Mouse (Mus musculus) gonadal fat pad, adult 2 months (tissue): Measurements from ENCODE around the gene Maff. TPM values are rescaled to one million over a fixed set of nuclear protein-coding genes. Genes with fewer than 3 reads are reported as not detected.

Experiments
- DNase-seq: peaks from one replicate; pipeline ENCODE4 v3.0.0-alpha.2; 2012; ENCODE audit warnings: low read depth
- polyA plus RNA-seq: library from polyadenylated mRNA; depleted of rRNA; stranded (reverse); fragments of >200 nt; gene quantifications from 2 replicates; pipeline ENCODE4 v1.2.3, GENCODE M21; 2012

Gene Maff
- polyA plus RNA-seq, 1 experiment, result 3.7 TPM

- no peak for DNase-seq
Observed at GRCm38 (mm10) chr15:79329979-79330363, 16.4 kb upstream of the Maff start.

DNA sequence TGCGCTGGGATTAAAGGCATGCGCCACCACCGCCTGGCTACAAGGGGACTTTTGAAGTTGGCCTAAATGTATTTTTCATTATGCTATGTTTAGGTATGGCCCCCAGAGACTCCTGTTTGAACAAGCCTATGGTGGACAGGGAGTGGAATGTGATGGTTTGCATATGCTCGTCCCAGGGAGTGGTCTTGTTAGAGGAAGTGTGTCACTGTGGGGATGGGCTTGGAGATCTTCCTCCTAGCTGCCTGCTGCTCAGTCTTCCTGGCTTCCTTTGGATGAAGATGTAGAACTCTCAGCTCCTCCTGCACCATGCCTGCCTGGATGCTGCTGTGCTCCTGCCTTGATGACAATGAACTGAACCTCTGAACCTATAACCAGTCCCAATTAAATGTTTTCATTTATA lies 15.9 kb upstream of the Maff start:
- no peak for DNase-seq

DNA sequence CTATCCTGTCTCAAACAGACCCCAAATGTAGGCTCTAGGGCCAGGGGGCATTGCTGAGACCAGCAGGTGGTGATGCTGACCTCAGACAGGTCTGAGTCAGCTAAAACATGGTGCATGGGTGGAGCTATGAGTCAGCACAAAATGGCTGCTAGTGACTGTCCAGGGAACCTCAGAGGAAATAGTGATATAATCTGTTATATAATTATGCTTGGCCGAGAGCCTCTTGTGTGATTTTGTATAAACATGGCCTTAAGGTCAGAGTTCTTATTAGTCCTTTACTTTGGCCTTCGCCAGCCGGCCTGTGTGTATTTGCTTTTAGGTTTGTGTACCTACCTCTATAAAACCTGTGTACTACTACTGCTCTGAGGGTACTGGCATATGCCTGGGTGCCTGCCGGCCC lies 13.0 kb upstream of the Maff start:
- no peak for DNase-seq

- no peak for DNase-seq
Observed at GRCm38 (mm10) chr15:79335061-79335655, 11.3 kb upstream of the Maff start.

- no peak for DNase-seq
Observed at GRCm38 (mm10) chr15:79338978-79339377, 7.4 kb upstream of the Maff start.

DNA sequence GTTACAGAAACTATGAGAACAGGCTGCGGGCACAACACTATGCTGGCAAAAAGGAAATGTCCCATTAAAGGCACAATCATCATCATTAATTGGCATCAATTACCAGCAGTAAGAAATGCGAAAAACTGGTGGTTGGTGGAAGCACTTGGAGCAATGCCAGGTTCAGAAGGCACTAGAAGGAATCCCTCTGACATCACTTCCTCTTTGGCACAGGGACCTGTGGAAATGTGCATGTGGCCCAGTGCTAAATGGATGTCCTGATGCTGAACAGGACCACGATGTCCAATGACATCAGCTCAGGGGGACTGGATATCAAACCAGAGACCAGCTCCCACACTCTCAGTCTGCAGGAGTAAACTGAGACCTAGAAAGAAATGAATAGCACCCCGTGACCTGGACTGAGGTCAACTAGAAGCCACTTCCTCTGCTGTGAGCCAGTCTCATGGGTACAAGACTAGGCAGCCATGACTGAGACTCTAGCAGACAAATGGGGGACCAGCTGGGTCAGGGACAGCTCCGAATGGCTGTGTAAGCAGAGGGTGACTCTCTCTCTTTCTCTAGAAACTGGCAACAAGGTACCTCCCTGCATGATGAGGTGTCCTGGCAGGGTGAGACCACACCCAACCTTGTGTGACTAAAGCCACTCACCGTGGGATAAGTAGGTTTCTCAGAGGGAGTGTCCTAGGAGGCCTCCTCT lies 3.6 kb upstream of the Maff start:
- DNase-seq, result no peak

DNA sequence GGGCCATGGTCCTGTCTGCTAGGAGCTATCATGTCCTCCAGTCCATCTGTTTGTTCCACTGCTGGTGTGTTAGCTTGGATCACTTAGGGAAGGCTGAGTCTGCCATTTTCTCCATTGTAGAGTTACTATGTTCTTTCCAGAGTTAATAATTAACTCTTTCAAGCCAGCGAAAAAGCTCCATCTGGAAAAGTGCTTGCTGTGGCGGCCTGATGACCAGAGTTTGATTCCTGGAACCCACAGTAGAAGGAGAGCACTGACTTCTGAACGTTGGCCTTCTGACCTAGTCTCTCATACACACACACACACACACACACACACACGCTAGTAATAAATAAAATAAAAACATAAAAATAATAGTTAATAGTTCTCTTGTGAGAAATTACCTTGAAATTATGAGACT lies 1.8 kb upstream of the Maff start:
- DNase-seq, result no peak

GRCm38 (mm10) chr15:79347165-79347844 lies 884 bp downstream of the Maff start:
- DNase-seq, result no peak

GRCm38 (mm10) chr15:79347845-79348506 lies 1.6 kb downstream of the Maff start:
- no peak for DNase-seq

DNA sequence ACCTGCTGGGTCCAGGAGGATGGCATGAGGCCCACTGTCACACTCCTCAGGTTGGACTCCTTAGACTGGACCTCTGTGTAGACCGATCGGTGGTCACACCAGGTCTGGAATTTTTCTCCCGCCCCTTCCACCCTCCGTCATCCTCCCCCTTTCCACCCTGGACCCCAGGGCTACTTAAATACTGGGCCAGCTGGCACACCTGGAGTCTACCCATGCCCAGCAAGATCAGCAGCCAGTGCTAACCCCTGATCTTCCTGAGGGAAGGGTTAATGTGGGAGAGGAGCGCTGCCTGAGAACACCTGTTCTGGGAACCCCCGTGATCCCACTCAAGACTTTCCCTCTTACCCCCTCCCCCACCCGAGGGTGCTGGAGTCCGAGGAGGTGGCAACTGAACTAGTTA lies 2.2 kb downstream of the Maff start:
- DNase-seq, result no peak

- DNase-seq, result no peak
Observed at GRCm38 (mm10) chr15:79350866-79351265, 4.4 kb downstream of the Maff start.

- no peak for DNase-seq
Observed at GRCm38 (mm10) chr15:79351331-79351767, 4.9 kb downstream of the Maff start.

DNA sequence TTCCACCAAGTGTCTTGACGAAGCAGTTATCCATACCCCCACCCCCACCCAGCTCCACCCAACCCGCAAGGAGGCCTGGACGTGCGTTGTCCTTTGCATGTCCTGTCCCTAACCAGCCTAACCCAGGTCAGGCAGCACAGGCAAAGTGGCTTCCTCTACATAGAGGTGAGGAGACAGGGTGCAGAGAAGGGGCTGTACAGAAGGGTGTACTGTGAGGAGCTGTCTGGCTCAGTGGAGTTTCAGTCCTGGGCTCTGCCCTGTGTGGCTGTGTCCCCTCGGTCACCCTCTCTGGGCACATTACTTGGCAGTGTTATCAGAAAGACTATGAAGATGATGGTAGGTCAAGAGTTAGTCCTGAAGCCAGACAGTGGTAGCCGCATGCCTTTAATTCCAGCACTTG lies 6.1 kb downstream of the Maff start:
- no peak for DNase-seq

DNA sequence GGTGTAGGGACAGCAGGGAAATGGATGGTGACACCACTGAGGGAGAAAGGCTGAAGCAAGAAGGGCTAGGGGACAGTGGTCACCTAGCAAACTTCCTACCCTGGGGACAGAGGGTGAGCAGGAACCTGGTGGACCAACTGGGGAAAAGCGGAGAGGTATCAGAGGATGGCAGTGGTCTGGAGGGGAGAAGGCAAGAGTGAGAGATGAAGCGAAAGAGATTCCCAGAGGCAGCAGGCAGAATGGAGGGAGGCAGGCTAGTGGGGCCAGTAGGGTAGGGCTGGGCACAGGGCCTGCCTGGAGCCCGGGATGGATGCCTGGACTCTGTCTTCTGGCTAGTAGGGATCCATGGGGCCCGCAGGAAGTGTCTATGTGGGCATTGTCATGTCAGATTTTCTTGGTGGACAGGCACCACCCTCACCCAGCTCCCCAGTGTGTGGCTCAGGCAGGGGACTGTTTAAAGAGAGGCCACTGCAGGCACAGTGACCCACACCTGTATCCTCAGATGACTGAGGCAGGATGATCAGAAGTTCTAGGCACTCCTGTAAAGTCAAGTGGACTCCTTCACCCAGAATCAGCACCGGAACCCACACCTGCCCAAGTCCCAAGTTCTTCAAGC lies 7.4 kb downstream of the Maff start:
- DNase-seq, result no peak

- no peak for DNase-seq
Observed at GRCm38 (mm10) chr15:79354619-79355018, 8.2 kb downstream of the Maff start.

- no peak for DNase-seq
Observed at GRCm38 (mm10) chr15:79356481-79356880, 10.1 kb downstream of the Maff start.

- DNase-seq, result no peak
Observed at GRCm38 (mm10) chr15:79357036-79357911, 10.9 kb downstream of the Maff start.

- DNase-seq, result no peak
Observed at GRCm38 (mm10) chr15:79357974-79358690, 11.7 kb downstream of the Maff start.

DNA sequence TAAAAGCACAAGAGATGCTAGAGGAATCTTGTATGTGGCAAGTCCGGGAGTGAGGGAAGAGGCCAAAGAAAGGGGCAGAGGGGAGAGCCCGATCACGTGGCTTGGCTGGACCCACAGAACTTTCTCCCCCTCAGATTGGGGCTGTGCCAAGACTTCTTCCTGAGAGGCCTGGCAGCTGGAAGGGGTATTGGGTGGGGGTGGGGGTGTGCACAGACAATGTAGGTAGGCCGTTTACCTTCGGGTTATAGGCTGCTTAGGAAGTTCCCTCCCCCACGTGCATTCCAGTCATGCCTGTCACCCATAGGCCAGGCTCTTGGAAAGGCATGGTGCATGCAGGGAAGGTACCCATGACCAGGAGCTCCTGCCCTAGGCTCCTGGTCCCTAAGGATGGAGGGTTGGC lies 13.5 kb downstream of the Maff start:
- no peak for DNase-seq

DNA sequence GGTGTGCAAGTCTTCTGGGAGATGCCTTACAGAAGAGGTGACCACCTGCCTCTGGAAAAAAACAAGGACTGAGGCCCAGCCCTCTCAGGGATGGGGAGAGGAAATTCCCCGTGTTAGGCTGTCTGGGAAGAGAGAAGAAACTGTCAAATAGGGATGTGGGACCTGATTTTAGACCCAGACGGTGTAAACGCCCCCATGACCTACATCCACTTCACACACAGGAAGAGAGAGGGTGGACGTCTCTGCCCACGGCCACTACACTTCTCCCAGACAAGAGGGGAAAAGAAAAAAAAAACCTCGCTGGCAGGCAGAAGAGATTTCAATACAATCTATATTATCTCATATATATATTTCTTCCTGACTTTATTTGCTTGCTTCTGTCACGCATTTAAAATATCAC lies 13.9 kb downstream of the Maff start:
- no peak for DNase-seq

GRCm38 (mm10) chr15:79361023-79361422 lies 14.6 kb downstream of the Maff start:
- no peak for DNase-seq
